13 mouse cellular contexts compared by ENCODE assay signal in genomic region chr3:52510831-52511230, GRCm38 (mm10).
A peak's percentile ranks its signal among the peaks of the same experiment; 100 is the strongest.
DNase-seq lines count a peak whose midpoint lies in the region; ATAC-seq and TF ChIP-seq lines count a peak whose summit lies in the region.
"Had no signal": no experiment of that assay in that cellular context is flagged by ENCODE, and none has a peak within 500 bp of the region (broad histone marks: within the 10 kb centered on the region; RNA-seq: fewer than 3 reads in every experiment).

No protein-coding gene starts in this region.

- H3K4me3 ChIP-seq in embryonic facial prominence, embryonic 12.5 days: no peak overlapping the region
- H3K4me3 ChIP-seq in embryonic facial prominence, embryonic 10.5 days: no peak overlapping the region
- peak overlapping the region; percentile 38 for H3K4me3 ChIP-seq in left cerebral cortex, adult 2 months
- no peak overlapping the region for H3K4me3 ChIP-seq in hindbrain, embryonic 15.5 days
- H3K4me3 ChIP-seq in neural tube, embryonic 15.5 days (replicated peaks): no peak overlapping the region

- intact Hi-C loops in left cerebral cortex, adult 2 months (cut with DNase I): loop anchor here (1.0 to 2.0 kb wide), 4 partner anchors 64 to 242 kb away; partner anchors contain the start of gene Foxo1

- 53% methylated on average over 6 of the region's 6 CpGs for WGBS in embryonic facial prominence, embryonic 12.5 days
- WGBS in embryonic facial prominence, embryonic 10.5 days: 65% methylated on average over 6 of the region's 6 CpGs
- WGBS in hindbrain, embryonic 15.5 days: 77% methylated on average over 6 of the region's 6 CpGs
- 73% methylated on average over 6 of the region's 6 CpGs for WGBS in neural tube, embryonic 15.5 days

- peak overlapping the region; percentile 35; the same call in 1 of the 2 replicates for H3K4me2 ChIP-seq in embryonic facial prominence, embryonic 12.5 days (replicated peaks)
- peak overlapping the region; percentile 46; the same call in 1 of the 2 replicates for H3K4me2 ChIP-seq in hindbrain, embryonic 15.5 days
- peak overlapping the region; percentile 42 for H3K4me2 ChIP-seq in neural tube, embryonic 15.5 days

- TF ChIP-seq CTCF in left cerebral cortex, adult 2 months (IDR thresholded peaks at IDR 0.05): no peak

- no peaks in the 10 kb centered on the region for H3K4me1 ChIP-seq in embryonic facial prominence, embryonic 12.5 days
- peaks cover 10% of the 10 kb centered on the region; the same call in 1 of the 2 replicates for H3K4me1 ChIP-seq in embryonic facial prominence, embryonic 10.5 days
- H3K4me1 ChIP-seq in hindbrain, embryonic 15.5 days (replicated peaks): 0 out of 2 replicates have a peak, but pooled peaks cover 2% of the 10 kb centered on the region
- peaks cover 3% of the 10 kb centered on the region for H3K4me1 ChIP-seq in neural tube, embryonic 15.5 days
- H3K4me1 ChIP-seq: limb, embryonic 15.5 days had no signal

- H3K27me3 ChIP-seq in embryonic facial prominence, embryonic 12.5 days: no peaks in the 10 kb centered on the region
- no peaks in the 10 kb centered on the region for H3K27me3 ChIP-seq in embryonic facial prominence, embryonic 10.5 days (replicated peaks; ENCODE audit: low read depth, poor library complexity, severe bottlenecking)
- no peaks in the 10 kb centered on the region for H3K27me3 ChIP-seq in hindbrain, embryonic 15.5 days
- no peaks in the 10 kb centered on the region; the same call in 1 of the 2 replicates for H3K27me3 ChIP-seq in neural tube, embryonic 15.5 days (replicated peaks)
- H3K27me3 ChIP-seq: kidney, embryonic 15.5 days; limb, embryonic 15.5 days had no signal

- H3K9ac ChIP-seq in embryonic facial prominence, embryonic 12.5 days: no peak overlapping the region
- no peak overlapping the region for H3K9ac ChIP-seq in hindbrain, embryonic 15.5 days
- H3K9ac ChIP-seq in neural tube, embryonic 15.5 days (replicated peaks): no peak overlapping the region
- H3K9ac ChIP-seq: kidney, embryonic 15.5 days; limb, embryonic 15.5 days had no signal

- no peak for DNase-seq in embryonic facial prominence, embryonic 10.5 days (ENCODE audit: low spot score)
- no peak for DNase-seq in left cerebral cortex, adult 2 months (ENCODE audit: extremely low spot score in 1 of 2, low spot score in 2 of 2)
- no peak for DNase-seq in left cerebral cortex, adult 11 months (ENCODE audit: low spot score)
- DNase-seq in urinary bladder, postnatal 4 days (ENCODE audit: low spot score in 2 of 2): no peak
- DNase-seq in adrenal gland, postnatal 10 days: no peak
- DNase-seq: adrenal gland, adult 8-10 months; heart, postnatal 36 days; lung, adult 2 months had no signal

- H3K36me3 ChIP-seq in embryonic facial prominence, embryonic 12.5 days: no peaks in the 10 kb centered on the region
- no peaks in the 10 kb centered on the region for H3K36me3 ChIP-seq in embryonic facial prominence, embryonic 10.5 days (replicated peaks)
- H3K36me3 ChIP-seq in hindbrain, embryonic 15.5 days: no peaks in the 10 kb centered on the region
- no peaks in the 10 kb centered on the region for H3K36me3 ChIP-seq in neural tube, embryonic 15.5 days
- H3K36me3 ChIP-seq: kidney, embryonic 15.5 days; limb, embryonic 15.5 days had no signal

- H3K9me3 ChIP-seq in embryonic facial prominence, embryonic 12.5 days: no peaks in the 10 kb centered on the region
- peaks cover 7% of the 10 kb centered on the region; the same call in 1 of the 2 replicates for H3K9me3 ChIP-seq in embryonic facial prominence, embryonic 10.5 days
- no peaks in the 10 kb centered on the region for H3K9me3 ChIP-seq in hindbrain, embryonic 15.5 days
- no peaks in the 10 kb centered on the region for H3K9me3 ChIP-seq in neural tube, embryonic 15.5 days (replicated peaks)
- H3K9me3 ChIP-seq: kidney, embryonic 15.5 days; limb, embryonic 15.5 days had no signal

- no peak overlapping the region for H3K27ac ChIP-seq in embryonic facial prominence, embryonic 12.5 days
- no peak overlapping the region for H3K27ac ChIP-seq in embryonic facial prominence, embryonic 10.5 days (replicated peaks)
- peak overlapping the region; percentile 51 for H3K27ac ChIP-seq in left cerebral cortex, adult 2 months
- H3K27ac ChIP-seq in hindbrain, embryonic 15.5 days (replicated peaks): no peak overlapping the region
- no peak overlapping the region for H3K27ac ChIP-seq in neural tube, embryonic 15.5 days (replicated peaks)
- H3K27ac ChIP-seq: kidney, embryonic 15.5 days; limb, embryonic 15.5 days had no signal

- no peak for ATAC-seq in embryonic facial prominence, embryonic 12.5 days (ENCODE audit: insufficient number of reproducible peaks, insufficient read depth, low FRiP score, low TSS enrichment)
- ATAC-seq in hindbrain, embryonic 15.5 days (ENCODE audit: low FRiP score, low read depth): 0 out of 2 replicates have a peak, but pooled peaks have one; percentile 8
- 0 out of 2 replicates have a peak, but pooled peaks have one; percentile 14 for ATAC-seq in neural tube, embryonic 15.5 days (ENCODE audit: low FRiP score)
